Mouse (Mus musculus) gonadal fat pad, adult 2 months (tissue): ENCODE measurements around the gene Cebpb. TPM values are rescaled to one million over a fixed set of nuclear protein-coding genes. Genes with fewer than 3 reads are reported as not detected.

ENCODE experiments used
- DNase-seq: peaks from one replicate; pipeline ENCODE4 v3.0.0-alpha.2; 2012; ENCODE audit warnings: low read depth
- polyA plus RNA-seq: library from polyadenylated mRNA; depleted of rRNA; stranded (reverse); fragments of >200 nt; gene quantifications from 2 replicates; pipeline ENCODE4 v1.2.3, GENCODE M21; 2012

The Cebpb gene
- polyA plus RNA-seq, 1 experiment: 162 TPM

- DNase-seq: no peak
Observed at GRCm38 (mm10) chr2:167665972-167666713, 22.6 kb upstream of the Cebpb start.

DNA sequence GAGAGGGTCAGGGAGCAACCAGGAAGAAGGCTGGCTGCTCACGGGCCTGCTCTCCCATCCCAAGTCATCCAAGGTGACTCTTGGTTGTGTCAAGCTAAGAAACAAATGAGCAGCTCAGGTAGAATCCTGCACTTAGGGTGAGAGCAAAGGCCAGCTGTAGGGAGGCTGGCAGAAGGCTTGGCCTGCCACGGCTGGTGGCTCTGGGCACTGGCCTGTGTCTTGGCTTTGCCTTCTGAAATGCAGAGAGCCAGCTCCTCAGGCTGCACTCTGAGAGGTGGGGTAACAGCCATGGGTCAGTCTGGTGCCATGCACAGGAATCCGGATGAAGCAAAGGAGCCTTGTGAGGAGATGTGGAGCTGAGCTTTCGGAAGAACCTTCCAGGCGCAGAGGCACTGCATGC, 20.3 kb upstream of the Cebpb start:
- DNase-seq: no peak

DNA sequence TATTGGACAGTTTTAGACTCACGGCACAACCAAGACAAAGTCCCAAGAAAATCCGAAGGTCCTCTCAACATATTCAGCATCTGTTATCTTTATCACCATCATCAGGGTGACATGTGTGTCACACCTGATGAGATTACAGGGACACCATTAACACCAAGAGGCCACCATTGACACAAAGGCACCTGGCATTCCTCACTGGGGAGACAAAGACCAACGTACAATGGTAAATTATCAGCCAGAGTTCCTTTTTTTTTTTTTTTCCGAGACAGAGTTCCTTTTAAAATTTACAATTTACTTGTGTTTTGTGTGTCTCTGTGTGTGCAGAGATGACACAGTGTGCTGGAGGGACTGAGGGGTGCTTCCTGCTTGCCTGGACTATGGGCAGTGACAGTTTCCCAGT, 19.3 kb upstream of the Cebpb start:
- DNase-seq: no peak

- DNase-seq: no peak
Observed at GRCm38 (mm10) chr2:167671101-167671633, 17.5 kb upstream of the Cebpb start.

- DNase-seq: no peak
Observed at GRCm38 (mm10) chr2:167672212-167672685, 16.5 kb upstream of the Cebpb start.

GRCm38 (mm10) chr2:167675120-167675909, 13.4 kb upstream of the Cebpb start:
- DNase-seq: no peak

GRCm38 (mm10) chr2:167678600-167678999, 10.1 kb upstream of the Cebpb start:
- DNase-seq: no peak

DNA sequence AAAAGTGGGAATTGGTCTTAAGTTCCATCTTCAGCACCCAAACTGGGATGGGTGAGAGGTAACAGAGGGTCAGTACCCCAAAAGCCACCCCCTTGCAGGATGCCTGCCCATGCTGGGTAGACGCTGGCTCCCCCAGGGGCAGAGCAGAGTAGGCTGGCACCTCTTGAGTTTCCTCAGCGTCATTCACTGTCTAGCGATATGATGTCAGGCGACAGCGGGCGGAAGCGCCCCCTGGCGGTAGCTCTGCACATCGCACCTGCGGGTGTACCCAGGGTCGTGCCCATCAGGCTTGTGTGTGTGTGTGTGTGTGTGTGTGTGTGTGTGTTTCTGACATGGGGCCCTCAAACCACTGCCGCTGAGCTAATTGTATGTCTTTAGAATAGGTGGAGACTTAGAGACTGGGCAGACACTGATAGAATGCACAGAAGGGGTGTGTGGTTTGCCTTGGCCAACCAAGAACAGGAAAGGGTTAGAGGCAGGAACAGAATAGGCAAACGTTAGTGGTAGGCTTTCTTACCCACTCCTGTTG, 8.7 kb upstream of the Cebpb start:
- DNase-seq: no peak

GRCm38 (mm10) chr2:167680657-167681056, 8.1 kb upstream of the Cebpb start:
- no peak for DNase-seq

- no peak for DNase-seq
Observed at GRCm38 (mm10) chr2:167683721-167684120, 5.0 kb upstream of the Cebpb start.

DNA sequence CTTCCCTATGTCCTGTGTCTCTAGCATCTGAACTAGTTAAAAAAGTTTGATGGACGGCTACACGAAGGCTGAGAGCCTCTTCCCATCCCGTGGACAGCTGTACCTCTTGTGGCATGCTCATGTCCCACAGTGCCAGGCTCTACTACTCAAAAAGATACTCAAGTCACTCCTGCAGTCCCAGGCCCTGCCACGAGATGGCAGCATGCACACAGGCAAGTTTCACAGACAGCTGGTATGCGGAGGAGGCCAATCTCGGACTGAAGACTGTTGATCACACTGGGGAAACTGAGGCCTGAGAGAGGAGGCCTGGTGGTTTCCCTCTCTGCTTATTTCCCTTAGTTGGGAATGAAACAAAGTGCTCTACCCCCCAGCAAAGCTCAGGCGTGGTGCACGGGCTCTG, 3.6 kb upstream of the Cebpb start:
- no peak for DNase-seq

- DNase-seq: no peak
Observed at GRCm38 (mm10) chr2:167685865-167686264, 2.9 kb upstream of the Cebpb start.

GRCm38 (mm10) chr2:167686382-167687249, 2.1 kb upstream of the Cebpb start:
- no peak for DNase-seq

GRCm38 (mm10) chr2:167687250-167687586, 1.5 kb upstream of the Cebpb start:
- DNase-seq: no peak

- no peak for DNase-seq
Observed at GRCm38 (mm10) chr2:167687651-167688101, 1.0 kb upstream of the Cebpb start.

- no peak for DNase-seq
Observed at GRCm38 (mm10) chr2:167688126-167688497, 603 bp upstream of the Cebpb start.

- DNase-seq: no peak
Observed at GRCm38 (mm10) chr2:167689501-167690218, 945 bp downstream of the Cebpb start, which contains the start of gene Tmem189. Tmem189 (minus strand) TSS chr2:167689822.

- DNase-seq: no peak
Observed at GRCm38 (mm10) chr2:167690219-167690961, 1.7 kb downstream of the Cebpb start.

- DNase-seq: no peak
Observed at GRCm38 (mm10) chr2:167690962-167691311, 2.2 kb downstream of the Cebpb start.

- no peak for DNase-seq
Observed at GRCm38 (mm10) chr2:167691410-167691809, 2.7 kb downstream of the Cebpb start.
